Mouse (Mus musculus) bone marrow macrophage, adult 2 months (primary cell): ENCODE measurements at regions not wholly inside any gene's neighbourhood (a gene's known extent, or its start where the extent isn't known, plus 50 kb on each side); places are given as distances from the start of the nearest gene placed in this dataset.

Experiments
- H3K27ac ChIP-seq: 2 replicates; pipeline ENCODE4 v1.5.1; 2012; ENCODE audit warnings: low read depth, low read length; ENCODE audit not compliant: insufficient read depth
- H3K4me1 ChIP-seq: 2 replicates; pipeline ENCODE4 v1.6.1; 2012; ENCODE audit warnings: low read length; ENCODE audit not compliant: control insufficient read depth, insufficient read depth
- H3K4me3 ChIP-seq: 2 replicates; pipeline ENCODE4 v1.5.1; 2012; ENCODE audit warnings: mild to moderate bottlenecking, low read length, moderate library complexity; ENCODE audit not compliant: insufficient read depth
- CTCF ChIP-seq: IDR thresholded peaks from 2 replicates; pipeline ENCODE4 v1.5.1; 2012; ENCODE audit warnings: low read depth, mild to moderate bottlenecking, low read length, moderate library complexity
- POLR2A ChIP-seq: IDR thresholded peaks from 2 replicates; pipeline ENCODE4 v1.6.1; 2012; ENCODE audit warnings: mild to moderate bottlenecking, low read depth, low read length, borderline replicate concordance

DNA sequence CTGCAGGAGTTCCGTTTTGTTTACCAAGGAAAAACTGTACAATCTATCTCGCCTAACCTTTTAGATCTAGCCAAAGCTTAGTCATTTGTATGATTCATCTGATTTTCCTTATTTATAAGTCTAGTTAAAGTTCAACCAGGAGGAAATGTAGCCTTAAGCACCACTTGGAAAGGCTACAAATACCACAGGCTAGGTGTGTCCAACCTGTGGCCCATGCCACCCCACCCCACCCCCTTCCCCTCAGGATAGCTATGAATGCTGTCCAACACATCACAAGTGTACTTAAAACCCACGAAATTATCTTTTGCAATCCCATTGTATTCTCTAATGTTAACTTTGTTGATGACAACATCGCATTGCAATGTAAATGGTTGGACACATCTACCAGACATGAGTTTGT is 102.9 kb upstream of the Klf14 start:
- Histone ChIP-seq H3K4me3 (no peak overlapping the region), H3K4me1 (no peaks in the 10 kb centered on the region), H3K27ac (no peak overlapping the region)
- TF ChIP-seq POLR2A (no peak), CTCF (no peak)

DNA sequence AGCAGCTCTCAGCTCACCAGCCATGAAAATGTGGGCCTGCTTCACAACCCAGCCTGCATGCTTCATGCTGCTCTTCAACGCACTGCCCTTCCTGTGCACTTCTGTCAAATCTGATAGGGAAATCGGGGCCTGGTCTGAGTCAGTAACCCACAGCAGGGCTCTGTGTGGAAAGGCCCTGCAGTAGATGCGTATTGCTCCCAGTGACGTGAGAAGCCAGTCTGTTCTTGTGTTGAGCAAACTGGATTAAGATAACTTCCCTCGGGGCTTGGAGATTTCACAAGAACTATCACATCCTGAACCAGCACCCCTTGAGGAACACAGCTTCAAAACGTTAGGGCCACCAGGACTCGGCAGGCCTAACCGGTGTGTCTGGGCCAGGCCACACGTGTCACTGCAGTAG is 106.5 kb upstream of the Klf14 start:
- Histone ChIP-seq H3K27ac (no peak overlapping the region), H3K4me1 (no peaks in the 10 kb centered on the region), H3K4me3 (no peak overlapping the region)
- no peak for TF ChIP-seq CTCF
- no peak for TF ChIP-seq POLR2A

DNA sequence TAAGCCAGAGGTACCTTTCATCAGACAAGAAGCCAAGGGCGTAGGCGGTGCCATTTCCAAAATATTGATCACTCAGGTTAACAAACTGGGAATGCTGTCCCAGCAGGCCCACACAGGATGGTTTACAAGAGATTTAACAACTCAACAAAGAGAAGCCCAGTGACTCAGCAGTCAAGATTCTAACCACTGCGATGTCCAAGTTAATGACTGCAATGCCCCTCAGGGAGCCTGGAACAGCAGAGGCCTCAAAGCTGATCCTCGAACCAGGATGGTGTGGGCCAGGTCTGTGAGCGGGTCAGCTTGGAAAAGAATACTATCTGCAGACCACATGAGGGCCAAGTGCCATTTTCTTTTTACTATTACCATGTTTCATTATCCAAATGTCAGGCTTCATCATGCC is 108.0 kb upstream of the Klf14 start:
- Histone ChIP-seq H3K4me1 (no peaks in the 10 kb centered on the region), H3K4me3 (no peak overlapping the region), H3K27ac (no peak overlapping the region)
- TF ChIP-seq CTCF (no peak), POLR2A (no peak)

DNA sequence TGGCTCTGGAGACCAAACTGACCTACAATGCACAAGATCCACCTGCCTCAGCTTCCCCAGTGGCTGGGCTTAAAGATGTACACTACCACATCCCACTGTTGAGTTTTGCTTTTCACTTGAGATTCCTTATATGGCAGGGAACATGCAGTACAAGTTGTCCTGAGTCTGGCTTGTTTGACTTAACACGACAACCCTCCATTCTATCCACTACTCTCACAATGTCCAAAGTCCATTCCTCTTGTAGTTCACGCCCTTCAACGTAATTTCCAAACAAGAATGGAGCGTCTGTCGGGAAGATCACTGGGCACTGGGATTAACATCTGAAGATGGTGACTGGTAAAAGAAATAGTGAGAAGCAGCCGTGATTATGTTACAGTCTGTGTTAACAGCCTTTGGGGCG is 108.6 kb upstream of the Klf14 start:
- H3K27ac ChIP-seq = no peak overlapping the region
- H3K4me3 ChIP-seq = no peak overlapping the region
- TF ChIP-seq POLR2A = no peak
- no peak for TF ChIP-seq CTCF
- peaks cover 2% of the 10 kb centered on the region for H3K4me1 ChIP-seq

DNA sequence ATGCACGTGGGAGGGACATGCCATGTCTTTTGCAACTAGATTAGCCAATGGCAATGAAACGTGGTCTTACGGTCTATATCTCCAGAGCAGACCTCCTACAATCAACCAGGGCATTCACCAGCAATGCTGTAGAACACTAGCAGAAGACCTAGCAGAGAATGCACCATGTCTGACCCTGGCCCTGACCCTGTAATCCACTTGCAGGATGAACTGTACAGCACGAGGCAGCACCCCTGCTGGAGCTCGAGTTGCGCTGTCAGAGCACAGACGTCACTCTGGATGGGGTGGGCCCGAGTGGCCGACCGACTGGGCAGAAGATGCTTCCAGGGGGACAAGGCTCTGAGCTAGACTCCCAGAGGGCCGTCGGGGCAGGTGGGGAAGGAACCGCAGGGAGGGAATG is 110.4 kb upstream of the Klf14 start:
- no peak for TF ChIP-seq POLR2A
- no peak for TF ChIP-seq CTCF
- peaks cover 5% of the 10 kb centered on the region for H3K4me1 ChIP-seq
- no peak overlapping the region for H3K27ac ChIP-seq
- no peak overlapping the region for H3K4me3 ChIP-seq

DNA sequence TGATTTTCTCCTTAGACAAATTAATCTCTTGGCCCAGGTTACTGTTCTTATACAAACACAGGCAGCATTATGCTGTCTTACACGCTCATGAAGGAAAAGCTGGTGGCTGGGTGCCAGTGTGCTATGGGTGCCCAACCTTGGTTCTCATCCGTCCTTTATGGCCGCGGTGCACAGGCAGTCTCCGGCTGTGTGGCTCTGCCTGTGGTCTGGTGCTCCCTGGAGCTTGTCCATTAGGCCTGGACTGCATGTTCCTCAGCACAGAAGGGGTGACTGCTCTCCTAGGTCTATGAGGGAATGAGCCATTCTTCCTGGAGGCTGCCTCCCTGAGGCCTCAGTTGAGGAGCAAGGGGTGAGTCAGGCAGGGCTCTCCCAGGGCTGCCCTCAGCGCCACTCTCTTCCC is 111.7 kb upstream of the Klf14 start:
- peaks cover 5% of the 10 kb centered on the region for H3K4me1 ChIP-seq
- TF ChIP-seq CTCF (no peak), POLR2A (no peak)
- no peak overlapping the region for H3K4me3 ChIP-seq
- no peak overlapping the region for H3K27ac ChIP-seq

DNA sequence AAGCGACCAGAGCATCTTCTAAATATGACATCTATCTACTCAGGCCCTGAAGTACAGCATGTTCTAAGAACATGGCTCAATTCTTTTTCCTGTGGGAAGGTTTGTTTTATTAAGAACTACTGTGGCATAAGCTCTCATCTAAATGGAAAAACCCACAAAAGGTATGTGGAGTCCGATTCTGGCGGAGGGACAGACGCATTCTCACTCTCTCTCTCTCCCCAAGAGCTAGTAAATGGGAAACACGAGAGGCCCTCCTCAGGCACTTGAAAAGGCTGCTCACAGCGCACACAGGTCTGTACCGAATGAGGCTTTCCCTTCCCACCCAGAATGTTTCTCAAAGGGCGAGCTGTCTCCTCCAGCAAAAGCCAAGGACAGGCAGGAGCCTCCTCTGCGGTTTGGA is 112.1 kb upstream of the Klf14 start:
- H3K4me1 ChIP-seq = peaks cover 9% of the 10 kb centered on the region
- TF ChIP-seq POLR2A (no peak), CTCF (no peak)
- no peak overlapping the region for H3K4me3 ChIP-seq
- H3K27ac ChIP-seq = no peak overlapping the region

DNA sequence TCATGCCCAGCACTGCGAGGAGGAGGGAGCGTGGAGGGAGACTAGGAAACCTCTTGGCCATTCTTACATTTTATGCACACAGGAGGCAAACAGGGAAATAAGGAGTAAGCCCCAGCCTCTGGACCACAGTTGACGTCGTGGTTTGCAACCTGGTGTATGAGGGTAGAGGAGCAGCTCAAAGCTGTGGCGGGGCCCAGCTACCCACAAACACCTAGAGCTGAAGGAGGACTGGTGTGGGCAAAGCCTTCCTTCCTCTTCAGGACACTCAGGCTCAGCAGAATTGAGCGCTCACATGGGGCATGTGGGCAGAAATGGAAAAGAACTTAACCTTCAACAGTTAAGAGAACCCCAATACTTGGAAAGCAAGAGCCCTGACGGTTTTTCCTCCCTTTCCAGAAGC is 113.2 kb upstream of the Klf14 start:
- TF ChIP-seq POLR2A (no peak), CTCF (no peak)
- no peak overlapping the region for H3K27ac ChIP-seq
- H3K4me1 ChIP-seq = peaks cover 18% of the 10 kb centered on the region
- H3K4me3 ChIP-seq = no peak overlapping the region

DNA sequence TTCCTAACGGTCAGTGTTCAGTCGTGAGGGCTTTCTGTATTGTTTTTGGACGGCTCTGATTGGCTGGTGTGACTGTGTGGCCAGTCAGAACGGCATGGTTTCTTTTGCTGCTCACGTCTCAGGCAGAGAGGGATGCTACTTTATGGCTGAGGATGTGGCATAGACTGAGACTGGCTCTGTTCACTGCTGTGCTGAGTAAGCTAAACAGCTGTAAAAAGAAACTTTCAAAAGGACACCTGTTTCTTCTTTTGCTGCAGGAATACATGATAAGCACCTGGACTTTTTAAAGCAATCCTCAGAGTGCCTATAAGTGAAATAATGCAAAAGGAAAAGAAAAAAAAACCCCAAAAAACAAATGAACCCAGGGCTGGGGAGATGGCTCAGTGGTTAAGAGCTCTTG is 113.7 kb upstream of the Klf14 start:
- no peak overlapping the region for H3K4me3 ChIP-seq
- TF ChIP-seq CTCF (no peak), POLR2A (no peak)
- no peak overlapping the region for H3K27ac ChIP-seq
- H3K4me1 ChIP-seq = peaks cover 21% of the 10 kb centered on the region

DNA sequence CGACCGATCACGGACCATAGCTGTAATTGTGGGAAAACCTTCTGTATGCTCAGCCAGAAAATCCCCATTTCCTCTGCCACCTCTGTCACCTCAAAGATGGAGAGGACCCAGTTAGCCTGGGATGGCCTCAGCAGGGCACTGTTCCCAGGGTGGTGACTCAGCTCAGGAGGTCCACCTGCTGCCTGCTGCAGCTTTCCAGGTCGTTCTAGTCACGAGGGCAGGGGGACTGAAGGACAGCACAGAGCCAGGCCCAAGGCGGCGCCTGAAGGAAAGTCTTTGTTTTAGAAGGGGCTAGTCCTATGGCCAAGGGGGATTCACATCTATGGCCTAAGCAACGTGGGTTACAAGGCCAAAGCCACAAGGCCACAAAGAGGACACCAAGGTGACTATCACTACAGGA is 114.5 kb upstream of the Klf14 start:
- TF ChIP-seq POLR2A (no peak), CTCF (no peak)
- H3K27ac ChIP-seq = no peak overlapping the region
- peaks cover 29% of the 10 kb centered on the region for H3K4me1 ChIP-seq
- H3K4me3 ChIP-seq = no peak overlapping the region

DNA sequence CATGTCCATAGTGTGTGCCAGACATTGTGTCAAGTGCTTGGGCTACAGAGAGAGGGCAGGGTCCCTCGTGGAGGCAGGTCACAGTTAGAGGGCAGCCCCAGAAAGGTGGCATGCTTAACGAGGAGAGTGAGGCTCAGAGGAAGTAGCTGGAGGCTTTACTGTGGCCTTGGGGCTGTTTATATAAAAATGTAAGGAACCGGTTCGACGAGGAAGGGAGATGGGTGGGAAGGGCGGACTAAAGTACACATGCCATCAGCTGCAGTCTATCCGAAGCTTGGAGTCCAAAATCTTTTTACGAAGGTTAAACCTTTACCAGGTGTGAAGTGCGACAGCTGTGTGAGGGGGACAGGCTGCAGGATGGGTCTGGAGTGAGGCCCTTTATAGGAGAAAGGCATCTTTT is 115.5 kb upstream of the Klf14 start:
- Histone ChIP-seq H3K4me1 (peaks cover 38% of the 10 kb centered on the region), H3K27ac (no peak overlapping the region)

DNA sequence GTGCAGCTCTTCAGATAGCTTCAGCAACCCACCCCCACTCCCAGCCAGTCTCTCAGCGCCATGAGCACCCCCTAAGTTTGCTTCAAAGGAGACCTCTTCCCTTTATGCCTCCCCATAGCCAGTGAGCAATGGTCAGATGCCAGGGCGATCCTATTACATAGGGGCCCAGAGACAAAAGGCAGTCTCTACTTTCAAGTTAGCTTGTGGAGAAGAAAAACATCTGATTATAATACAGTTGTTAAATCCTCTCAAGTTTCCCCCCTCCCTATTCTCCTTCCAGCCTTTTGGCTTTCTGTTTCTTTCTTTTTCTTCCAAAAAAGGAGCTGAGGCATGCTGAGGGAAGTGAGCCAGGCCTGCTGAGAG is 116.3 kb upstream of the Klf14 start:
- no peak for TF ChIP-seq POLR2A
- TF ChIP-seq CTCF = no peak
- Histone ChIP-seq H3K4me3 (no peak overlapping the region), H3K27ac (no peak overlapping the region), H3K4me1 (peaks cover 46% of the 10 kb centered on the region)

More for the DNA sequence above, 115.5 kb upstream of the Klf14 start:
- H3K4me3 ChIP-seq = no peak overlapping the region
- no peak for TF ChIP-seq POLR2A
- TF ChIP-seq CTCF = no peak
